Mouse (Mus musculus) midbrain, embryonic 15.5 days (tissue): ENCODE data around the gene Apobec2. TPM values are rescaled to one million over a fixed set of nuclear protein-coding genes. Genes with fewer than 3 reads are reported as not detected.

Source experiments
- ATAC-seq: fragments of 200-750 bp; cut with Nextera tagmentation; replicated peaks from 2 replicates; pipeline ENCODE4 v1.8.0; 2017; ENCODE audit warnings: moderate TSS enrichment
- H3K27ac ChIP-seq: fragments of 300-500 bp; sonication (generic); 2 replicates; pipeline ENCODE4 v1.5.1; 2015; ENCODE audit warnings: mild to moderate bottlenecking, inconsistent platforms
- H3K27me3 ChIP-seq: fragments of 300-500 bp; sonication (generic); replicated peaks from 2 replicates; pipeline ENCODE4 v1.6.1; 2015; ENCODE audit warnings: inconsistent platforms
- H3K36me3 ChIP-seq: fragments of 300-500 bp; sonication (generic); replicated peaks from 2 replicates; pipeline ENCODE4 v1.6.1; 2015; ENCODE audit warnings: inconsistent platforms
- H3K4me1 ChIP-seq: fragments of 300-500 bp; sonication (generic); 2 replicates; pipeline ENCODE4 v1.6.1; 2015; ENCODE audit warnings: inconsistent platforms
- H3K4me2 ChIP-seq: fragments of 300-500 bp; sonication (generic); 2 replicates; pipeline ENCODE4 v1.6.1; 2015; ENCODE audit warnings: inconsistent platforms, mild to moderate bottlenecking, moderate library complexity
- H3K4me3 ChIP-seq: fragments of 300-500 bp; sonication (generic); 2 replicates; pipeline ENCODE4 v1.5.1; 2015; ENCODE audit warnings: mild to moderate bottlenecking, inconsistent platforms
- H3K9ac ChIP-seq: fragments of 300-500 bp; sonication (generic); 2 replicates; pipeline ENCODE4 v1.6.1; 2015; ENCODE audit warnings: mild to moderate bottlenecking, inconsistent platforms
- H3K9me3 ChIP-seq: fragments of 300-500 bp; sonication (generic); 2 replicates; pipeline ENCODE4 v1.6.1; 2016; ENCODE audit warnings: inconsistent platforms
- WGBS: fragments of 180-500 bp; shearing (Covaris S2); methylation state at CpG from one replicate; pipeline ENCODE4 v1.1.7; 2015; ENCODE audit warnings: mixed read lengths; 5-methylcytosine and 5-hydroxymethylcytosine counted together
- polyA plus RNA-seq: library from polyadenylated mRNA; unstranded; fragments of >200 nt; fragmentation: Nextera tagmentation; extraction: Ambion mirVana; gene quantifications from 2 replicates; pipeline ENCODE4 v1.2.1, GENCODE M21; 2015

Gene Apobec2
- polyA plus RNA-seq, 1 experiment from 2014 or later, result 0.31 TPM

DNA sequence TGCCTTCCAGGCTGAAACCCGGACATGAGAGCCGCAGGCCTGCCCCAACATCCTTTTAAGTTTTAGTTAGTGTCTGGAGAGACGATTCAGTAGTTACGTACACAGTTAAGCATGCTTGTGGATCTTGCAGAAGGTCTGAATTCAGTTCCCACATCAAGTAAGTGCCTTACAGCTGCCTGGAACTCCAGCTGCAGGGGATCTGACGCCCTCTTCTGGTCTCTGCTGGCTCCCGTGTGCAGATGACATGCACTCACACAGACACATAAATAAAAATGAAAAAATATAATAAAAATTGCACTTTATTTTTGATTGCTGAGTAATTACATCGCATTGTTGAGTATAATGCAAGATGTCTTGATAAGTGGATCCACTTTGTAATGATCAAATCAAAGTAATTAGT is 20.8 kb upstream of the Apobec2 start:
- H3K27me3 ChIP-seq, result no peaks in the 10 kb centered on the region
- H3K36me3 ChIP-seq, result no peaks in the 10 kb centered on the region
- H3K4me1 ChIP-seq, result peaks cover 4% of the 10 kb centered on the region; the same call in 1 of the 2 replicates
- H3K4me3 ChIP-seq, result no peak overlapping the region
- H3K4me2 ChIP-seq, result no peak overlapping the region
- H3K9ac ChIP-seq, result no peak overlapping the region
- ATAC-seq, result no peak
- H3K9me3 ChIP-seq, result no peaks in the 10 kb centered on the region
- 76% methylated on average over 7 of the region's 7 CpGs for WGBS
- no peak overlapping the region for H3K27ac ChIP-seq

DNA sequence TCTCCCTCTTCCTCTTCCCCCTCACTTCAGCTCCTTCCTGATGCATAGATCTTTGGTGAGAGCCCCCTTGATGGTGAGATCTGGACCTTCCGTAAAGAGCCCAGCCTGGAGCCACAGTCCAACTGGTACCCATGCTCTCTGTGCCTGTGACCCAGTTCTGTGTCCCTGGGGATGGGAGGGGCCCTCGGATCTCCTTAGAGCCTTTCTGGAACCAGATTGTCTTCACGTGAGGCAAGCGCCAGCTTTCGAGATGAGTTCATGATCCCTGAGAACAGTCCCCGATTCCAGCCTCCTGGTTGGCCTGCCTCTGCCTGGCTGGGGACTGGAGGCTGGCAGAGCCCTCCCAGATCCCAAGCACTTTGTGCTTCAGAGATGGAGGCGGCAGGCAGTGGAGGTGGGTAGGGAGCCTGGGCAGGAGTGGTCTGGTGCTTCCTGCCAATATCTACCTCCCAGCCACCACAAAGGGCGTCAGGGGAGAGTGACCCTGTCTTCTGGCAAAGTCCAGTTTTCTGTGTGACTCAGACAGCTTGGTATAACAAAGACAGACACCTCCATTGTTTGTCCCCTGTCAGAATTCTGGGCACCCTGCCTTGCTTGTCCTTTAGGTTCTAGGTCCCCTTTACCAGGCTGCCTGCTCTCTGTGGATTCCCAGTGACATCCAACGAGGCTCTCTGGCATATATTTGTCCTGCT is 19.2 kb upstream of the Apobec2 start:
- H3K27me3 ChIP-seq, result no peaks in the 10 kb centered on the region
- no peak overlapping the region for H3K4me2 ChIP-seq
- H3K27ac ChIP-seq, result no peak overlapping the region
- H3K9ac ChIP-seq, result no peak overlapping the region
- H3K36me3 ChIP-seq, result no peaks in the 10 kb centered on the region
- 70% methylated on average over 9 of the region's 9 CpGs for WGBS
- H3K4me1 ChIP-seq, result peaks cover 4% of the 10 kb centered on the region; the same call in 1 of the 2 replicates
- 0 out of 2 replicates have a peak, but pooled peaks have one; percentile 27 for ATAC-seq
- no peak overlapping the region for H3K4me3 ChIP-seq
- H3K9me3 ChIP-seq, result no peaks in the 10 kb centered on the region

DNA sequence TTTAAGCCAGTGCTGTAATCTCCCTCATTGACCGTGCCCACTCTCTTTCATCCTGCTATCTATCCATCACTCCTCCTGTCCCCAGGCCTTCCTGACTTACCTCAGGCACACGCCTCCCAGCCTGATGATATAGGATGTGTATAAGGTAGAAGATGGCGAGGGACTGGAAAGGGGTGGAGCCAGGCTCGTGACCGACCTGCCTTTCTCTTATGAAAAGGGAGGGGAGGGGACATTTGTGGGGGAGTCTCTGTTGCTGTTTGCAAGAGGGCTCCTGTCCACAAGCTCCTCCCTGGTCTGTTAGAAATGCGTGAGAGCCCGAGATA is 18.6 kb upstream of the Apobec2 start, which contains the start of gene Tspo2:
Tspo2 (minus strand) TSS at position 170 of the 323 bp plus-strand sequence.
- Histone ChIP-seq H3K27ac (no peak within 1 kb of the TSS), H3K9ac (no peak within 1 kb of the TSS), H3K9me3 (no peaks in the 10 kb centered on the region), H3K36me3 (no peaks in the 10 kb centered on the region), H3K4me1 (peaks cover 4% of the 10 kb centered on the region; the same call in 1 of the 2 replicates), H3K4me2 (no peak within 1 kb of the TSS), H3K4me3 (no peak within 1 kb of the TSS), H3K27me3 (no peaks in the 10 kb centered on the region)
- 73% methylated on average over 7 of the region's 7 CpGs for WGBS
- peak; percentile 33; the same call in 1 of the 2 replicates for ATAC-seq

DNA sequence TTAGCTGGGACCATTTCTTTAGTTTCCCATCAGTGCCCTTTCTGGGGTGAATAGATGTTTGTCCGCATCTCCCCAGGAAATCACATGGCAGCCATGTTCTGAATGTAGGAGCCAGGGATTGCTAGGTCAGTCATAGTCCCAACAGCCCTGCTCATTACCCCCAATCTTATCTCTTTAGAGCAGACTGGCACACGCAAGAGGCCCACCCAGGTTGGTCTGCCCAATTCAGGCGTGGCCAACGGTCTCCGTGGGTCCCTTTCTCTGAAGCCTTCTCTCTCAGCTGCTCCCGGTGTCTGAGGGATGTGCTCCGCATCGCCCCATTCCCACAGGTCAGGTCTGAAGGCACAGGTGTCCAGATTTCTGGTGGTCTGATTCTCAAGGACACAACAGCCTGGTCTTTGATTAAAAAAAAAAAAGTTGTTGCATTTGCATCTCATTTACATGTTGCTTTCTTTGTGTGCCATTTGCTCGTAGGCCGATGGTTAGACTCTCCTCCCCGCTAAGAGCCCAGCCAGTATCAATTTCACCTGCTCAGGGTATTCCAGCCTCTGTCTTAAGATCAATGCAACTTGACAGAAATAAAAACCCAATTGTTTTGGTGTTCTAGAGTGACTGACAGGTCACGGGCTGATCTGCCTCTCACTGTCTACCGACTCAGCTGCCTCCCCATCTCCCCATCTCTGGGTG is 18.1 kb upstream of the Apobec2 start:
- Histone ChIP-seq H3K4me2 (no peak overlapping the region), H3K4me3 (no peak overlapping the region), H3K36me3 (no peaks in the 10 kb centered on the region), H3K4me1 (peaks cover 4% of the 10 kb centered on the region; the same call in 1 of the 2 replicates), H3K27me3 (no peaks in the 10 kb centered on the region), H3K27ac (no peak overlapping the region), H3K9me3 (no peaks in the 10 kb centered on the region), H3K9ac (no peak overlapping the region)
- ATAC-seq, result no peak
- WGBS, result 68% methylated on average over 13 of the region's 13 CpGs

DNA sequence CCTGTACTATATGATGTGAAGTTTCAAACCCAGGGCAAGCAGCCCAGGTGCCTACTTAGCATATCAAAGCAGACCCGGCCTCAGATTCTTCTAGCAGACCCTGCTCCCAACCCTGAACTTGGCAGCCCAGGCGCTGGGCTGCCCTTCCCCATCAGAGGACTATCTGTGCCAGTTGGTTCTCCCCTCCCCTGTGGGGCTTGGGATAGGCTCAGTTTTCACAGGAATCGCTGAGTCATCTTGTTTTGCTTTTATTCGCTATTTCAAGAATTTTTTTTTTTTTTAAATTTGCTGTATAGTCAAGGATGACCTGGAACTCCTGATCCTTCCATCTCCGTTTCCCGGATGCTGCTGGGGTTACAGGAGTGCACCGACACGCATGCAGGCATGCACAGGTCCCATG is 14.9 kb upstream of the Apobec2 start:
- Histone ChIP-seq H3K4me2 (no peak overlapping the region), H3K27ac (no peak overlapping the region), H3K9ac (no peak overlapping the region), H3K4me1 (peaks cover 4% of the 10 kb centered on the region; the same call in 1 of the 2 replicates), H3K27me3 (no peaks in the 10 kb centered on the region), H3K4me3 (no peak overlapping the region), H3K36me3 (no peaks in the 10 kb centered on the region), H3K9me3 (no peaks in the 10 kb centered on the region)
- 77% methylated on average over 8 of the region's 8 CpGs for WGBS
- no peak for ATAC-seq

DNA sequence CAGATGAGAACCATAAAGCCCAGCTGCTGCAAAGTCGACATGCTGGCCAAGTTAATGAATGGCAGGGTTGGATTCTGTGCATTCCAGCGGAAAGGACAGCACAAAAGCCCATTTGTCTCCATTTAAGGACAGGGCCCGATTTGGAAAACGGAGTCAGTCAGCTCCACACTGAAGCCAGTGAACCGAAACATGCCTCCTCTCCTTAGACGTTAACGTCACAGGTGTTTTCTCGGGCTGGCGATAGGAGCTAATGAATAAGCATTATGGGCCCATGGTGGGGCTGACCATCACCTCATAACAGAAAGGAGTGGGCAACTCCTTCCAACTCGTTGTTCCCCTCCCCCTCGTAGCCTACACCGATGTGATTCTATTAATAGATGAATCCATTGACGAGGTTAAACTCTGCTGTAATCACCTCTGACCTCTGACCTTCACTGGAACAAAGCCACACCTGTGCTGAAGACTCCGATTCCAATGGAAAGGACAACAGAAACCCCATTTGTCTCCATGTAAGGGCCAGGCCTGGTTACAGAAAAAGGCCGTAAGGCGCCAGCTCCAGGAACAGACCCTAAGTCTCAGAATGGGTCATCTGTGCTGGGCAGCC is 10.9 kb upstream of the Apobec2 start:
- WGBS, result 64% methylated on average over 16 of the region's 16 CpGs
- no peak for ATAC-seq
- Histone ChIP-seq H3K4me2 (no peak overlapping the region), H3K9me3 (no peaks in the 10 kb centered on the region), H3K4me1 (no peaks in the 10 kb centered on the region), H3K9ac (no peak overlapping the region), H3K36me3 (no peaks in the 10 kb centered on the region), H3K27me3 (no peaks in the 10 kb centered on the region), H3K4me3 (no peak overlapping the region), H3K27ac (no peak overlapping the region)

DNA sequence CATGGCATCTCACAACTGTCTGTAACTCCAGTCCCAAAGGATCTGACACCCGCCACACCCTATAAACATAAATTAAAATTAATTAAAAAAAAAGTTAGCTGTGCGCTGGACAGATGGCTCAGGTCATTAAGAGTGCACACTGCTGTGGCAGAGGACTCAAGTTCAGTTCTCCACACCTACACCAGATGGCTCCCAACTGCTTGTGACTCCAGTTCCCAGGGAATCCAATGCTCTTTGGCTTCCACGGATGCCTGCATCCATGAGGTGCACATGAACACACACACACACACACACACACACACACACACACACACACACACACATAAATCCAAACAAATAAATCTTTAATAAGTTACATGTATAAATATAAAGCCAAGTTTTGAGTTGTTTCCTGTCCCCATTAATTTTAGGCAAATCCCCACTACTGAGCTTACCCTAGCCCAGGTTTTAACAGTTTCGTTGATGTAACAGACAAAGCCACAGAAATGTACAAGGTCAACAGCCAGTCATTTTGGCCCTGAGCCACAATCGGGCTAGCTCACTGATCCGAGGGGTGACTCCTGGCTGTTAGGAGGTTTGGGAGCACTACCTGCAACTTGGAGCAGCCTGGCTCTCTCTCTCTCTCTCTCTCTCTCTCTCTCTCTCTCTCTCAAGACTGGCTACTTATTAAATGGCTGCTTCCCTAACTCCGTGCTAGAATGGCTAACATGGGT is 10.2 kb upstream of the Apobec2 start:
- Histone ChIP-seq H3K27me3 (no peaks in the 10 kb centered on the region), H3K36me3 (no peaks in the 10 kb centered on the region), H3K9me3 (no peaks in the 10 kb centered on the region), H3K4me3 (no peak overlapping the region), H3K9ac (no peak overlapping the region), H3K4me2 (no peak overlapping the region), H3K27ac (no peak overlapping the region), H3K4me1 (no peaks in the 10 kb centered on the region)
- 68% methylated on average over 7 of the region's 7 CpGs for WGBS
- no peak for ATAC-seq

DNA sequence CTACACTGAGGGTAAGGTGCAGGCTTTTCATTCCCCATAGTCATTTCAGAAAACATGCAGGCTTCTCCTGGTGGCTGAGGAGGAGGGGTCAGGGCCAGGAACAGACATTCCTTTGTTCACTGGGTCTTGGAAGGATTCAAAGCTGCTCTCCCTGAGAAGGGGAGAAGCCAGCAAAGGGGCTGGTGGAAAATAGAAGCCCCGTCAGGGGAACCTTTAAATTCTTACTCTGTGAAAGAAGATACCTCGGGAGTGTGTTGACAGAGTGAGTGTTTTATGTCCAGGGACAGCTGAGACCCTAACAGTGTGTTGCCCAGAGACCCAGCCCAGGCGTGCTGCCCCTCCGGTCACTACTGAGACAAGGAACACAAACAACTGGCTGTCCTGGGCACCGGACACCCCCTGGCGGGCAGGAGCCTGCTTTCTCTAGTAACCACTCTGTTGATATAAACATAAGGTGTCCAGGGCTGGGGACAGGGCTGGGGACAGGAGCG is 4.7 kb upstream of the Apobec2 start:
- peak; percentile 24; the same call in 1 of the 2 replicates for ATAC-seq
- 40% methylated on average over 7 of the region's 7 CpGs for WGBS
- Histone ChIP-seq H3K27ac (0 out of 2 replicates have a peak overlapping the region, but pooled peaks have one; percentile 19), H3K9me3 (no peaks in the 10 kb centered on the region), H3K36me3 (no peaks in the 10 kb centered on the region), H3K4me2 (no peak overlapping the region), H3K27me3 (no peaks in the 10 kb centered on the region), H3K9ac (no peak overlapping the region), H3K4me1 (no peaks in the 10 kb centered on the region; the same call in 1 of the 2 replicates), H3K4me3 (no peak overlapping the region)

DNA sequence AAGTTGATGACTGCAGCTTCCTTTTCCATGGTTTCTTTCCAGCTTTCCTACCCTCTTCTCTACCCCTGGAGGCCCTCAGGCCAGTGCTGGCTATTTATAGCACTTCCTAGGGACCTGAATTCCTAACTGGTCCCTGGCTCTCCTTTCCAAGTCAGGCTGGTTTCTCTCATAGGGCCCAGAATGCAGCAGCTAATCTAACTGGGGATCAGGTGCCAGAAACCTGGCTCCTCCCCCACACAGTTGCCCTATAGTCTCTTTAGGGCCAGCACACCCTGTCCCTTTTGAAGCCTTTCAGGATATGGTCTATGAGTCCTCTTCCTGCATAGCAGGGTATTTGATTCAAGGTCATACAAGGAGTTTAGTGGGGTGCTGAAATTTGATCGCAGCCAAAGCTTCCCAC is 3.8 kb upstream of the Apobec2 start:
- no peak overlapping the region for H3K27ac ChIP-seq
- no peaks in the 10 kb centered on the region for H3K9me3 ChIP-seq
- H3K9ac ChIP-seq, result no peak overlapping the region
- no peak overlapping the region for H3K4me2 ChIP-seq
- 79% methylated on average over 1 of the region's 1 CpGs for whole genome bisulfite sequencing
- no peaks in the 10 kb centered on the region; the same call in 1 of the 2 replicates for H3K4me1 ChIP-seq
- no peaks in the 10 kb centered on the region for H3K36me3 ChIP-seq
- H3K27me3 ChIP-seq, result no peaks in the 10 kb centered on the region
- no peak overlapping the region for H3K4me3 ChIP-seq
- no peak for ATAC-seq

DNA sequence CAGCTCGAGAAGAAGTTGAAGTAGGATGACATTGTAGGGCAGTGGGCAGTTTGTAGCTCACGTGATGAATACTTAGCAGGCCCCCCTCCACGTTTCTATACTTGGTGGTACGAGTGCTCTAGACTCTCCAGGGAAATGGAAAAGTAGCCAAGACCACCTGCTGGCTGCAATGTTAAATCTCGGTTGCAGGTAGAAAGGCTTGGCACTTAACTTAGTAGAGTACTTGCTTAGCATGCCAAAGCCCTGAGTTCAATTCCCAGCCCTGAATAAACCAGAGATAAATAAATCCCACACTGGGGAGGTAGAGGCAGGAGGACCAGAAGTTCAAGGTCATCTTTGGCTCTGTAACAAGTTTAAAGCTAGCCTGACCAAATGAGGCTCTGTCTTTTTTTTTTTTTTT is 1.7 kb upstream of the Apobec2 start:
- no peak overlapping the region for H3K4me2 ChIP-seq
- H3K36me3 ChIP-seq, result no peaks in the 10 kb centered on the region
- no peaks in the 10 kb centered on the region for H3K9me3 ChIP-seq
- H3K4me3 ChIP-seq, result no peak overlapping the region
- 82% methylated on average over 5 of the region's 5 CpGs for WGBS
- H3K27ac ChIP-seq, result no peak overlapping the region
- H3K4me1 ChIP-seq, result no peaks in the 10 kb centered on the region; the same call in 1 of the 2 replicates
- H3K27me3 ChIP-seq, result no peaks in the 10 kb centered on the region
- ATAC-seq, result no peak
- H3K9ac ChIP-seq, result no peak overlapping the region

DNA sequence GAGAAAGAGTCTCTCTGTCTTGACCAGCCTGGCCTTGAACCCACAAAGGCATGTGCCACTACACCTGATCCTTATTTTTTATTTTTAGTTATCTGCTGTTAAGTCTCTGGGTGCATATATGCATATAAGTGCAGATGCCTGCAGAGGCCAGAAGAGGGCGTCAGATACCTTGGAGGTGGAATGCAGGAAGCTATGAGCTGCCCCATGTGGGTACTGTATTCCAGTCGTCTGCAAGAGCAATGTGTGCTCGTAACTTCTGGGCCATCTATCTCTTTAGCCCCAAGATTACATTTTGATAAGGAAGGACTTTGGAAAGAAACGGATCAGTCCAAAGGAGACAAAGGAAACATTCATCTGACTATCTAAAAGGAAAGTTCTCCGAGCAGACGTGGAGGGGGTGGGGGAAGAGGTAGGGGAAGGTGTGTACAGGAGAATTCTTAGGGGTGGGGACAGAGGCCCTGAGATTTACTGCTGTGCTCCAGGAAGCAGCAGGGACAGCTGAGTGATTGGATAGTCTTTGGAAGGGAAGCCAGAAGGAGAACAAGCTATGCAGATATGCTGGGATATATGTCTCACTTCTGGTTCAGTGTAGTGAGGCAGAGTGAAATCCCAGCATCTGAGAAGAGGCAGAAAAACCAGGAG is 1.1 kb upstream of the Apobec2 start:
- WGBS, result 77% methylated on average over 6 of the region's 6 CpGs
- Histone ChIP-seq H3K4me1 (no peaks in the 10 kb centered on the region; the same call in 1 of the 2 replicates), H3K4me2 (no peak overlapping the region), H3K36me3 (no peaks in the 10 kb centered on the region), H3K27me3 (no peaks in the 10 kb centered on the region), H3K9me3 (no peaks in the 10 kb centered on the region), H3K9ac (no peak overlapping the region), H3K4me3 (no peak overlapping the region), H3K27ac (no peak overlapping the region)
- ATAC-seq, result no peak
